Mouse (Mus musculus): Measurements from ENCODE around the gene Desi1. TPM values are rescaled to one million over a fixed set of nuclear protein-coding genes. Genes with fewer than 3 reads are reported as not detected.

The Desi1 gene
- polyA plus RNA-seq, 1 experiment from 2014 or later, result 20.8 TPM

DNA sequence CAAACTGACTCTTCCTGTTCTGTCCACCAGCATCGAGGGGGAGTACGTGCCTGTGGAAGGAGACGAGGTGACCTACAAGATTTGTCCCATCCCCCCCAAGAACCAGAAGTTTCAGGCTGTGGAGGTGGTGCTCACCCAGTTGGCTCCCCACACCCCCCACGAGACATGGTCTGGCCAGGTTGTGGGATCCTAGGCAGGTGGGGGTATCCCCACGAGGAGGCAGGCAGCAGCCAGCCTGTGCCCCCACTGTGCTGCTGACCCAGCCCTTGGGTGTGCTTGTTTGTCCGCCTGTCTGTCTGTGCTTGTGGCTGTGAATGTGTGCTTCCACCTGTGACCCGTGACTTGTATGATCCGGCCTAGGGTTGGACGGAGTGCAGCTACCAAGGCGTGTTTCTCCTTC, 84.6 kb downstream of the Desi1 start:
- 76% methylated on average over 10 of the region's 10 CpGs for WGBS
- Histone ChIP-seq H3K9me3 (ENCODE audit: control insufficient read depth, low read length) (no peaks in the 10 kb centered on the region), H3K4me1 (replicated peaks; ENCODE audit: control insufficient read depth, insufficient read depth) (no peaks in the 10 kb centered on the region), H3K9ac (ENCODE audit: low read length) (no peak overlapping the region), H3K4me3 (ENCODE audit: low read depth, low read length) (no peak overlapping the region), H3K4me2 (replicated peaks; ENCODE audit: low read depth) (no peak overlapping the region), H3K36me3 (ENCODE audit: control insufficient read depth, insufficient read depth, low read length) (0 out of 2 replicates have a peak, but pooled peaks cover under 1% of the 10 kb centered on the region), H3K27me3 (ENCODE audit: control insufficient read depth, insufficient read depth, low read length) (no peaks in the 10 kb centered on the region), H3K27ac (replicated peaks) (no peak overlapping the region)
- ATAC-seq (ENCODE audit: low FRiP score, low TSS enrichment) (no peak), DNase-seq (ENCODE audit: low spot score) (no peak)
- TF ChIP-seq EP300 (optimal IDR thresholded peaks at IDR 0.05) (no peak), CTCF (IDR thresholded peaks at IDR 0.05; ENCODE audit: low read depth) (no peak)

DNA sequence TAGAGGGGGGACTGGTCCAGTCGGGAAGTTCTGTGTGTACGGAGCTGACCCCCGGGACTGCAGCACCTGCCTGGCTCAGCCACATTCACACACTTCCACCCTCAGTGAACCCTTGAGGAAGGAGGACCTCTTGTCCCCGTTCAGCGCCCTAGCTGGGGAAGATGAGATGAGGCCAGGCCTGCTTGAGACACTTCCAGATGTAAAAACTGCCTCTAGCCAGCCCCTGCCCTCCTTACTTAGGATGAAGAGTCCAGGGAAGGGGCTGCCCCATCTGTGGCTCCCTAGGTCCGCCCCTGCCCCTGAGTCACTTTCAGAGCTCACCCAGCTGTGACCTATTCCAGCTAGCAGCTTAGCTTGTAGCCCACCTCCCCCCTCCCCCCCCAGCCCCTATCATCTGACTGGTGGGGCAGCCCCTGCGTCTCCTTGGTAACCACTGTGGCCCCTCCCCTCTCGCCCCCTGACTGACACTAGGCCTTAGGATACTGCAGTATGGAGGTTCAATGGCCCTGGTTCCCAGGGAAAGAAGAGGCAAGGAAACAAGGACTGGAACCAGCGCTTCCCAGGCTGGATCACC, 90.4 kb downstream of the Desi1 start:
- no peaks in the 10 kb centered on the region for H3K27me3 ChIP-seq (ENCODE audit: control insufficient read depth, insufficient read depth, low read length)
- DNase-seq (ENCODE audit: low spot score), result no peak
- H3K9ac ChIP-seq (ENCODE audit: low read length), result no peak overlapping the region
- TF ChIP-seq EP300 (optimal IDR thresholded peaks at IDR 0.05), result no peak
- no peak for TF ChIP-seq CTCF (IDR thresholded peaks at IDR 0.05; ENCODE audit: low read depth)
- H3K27ac ChIP-seq (replicated peaks), result no peak overlapping the region
- ATAC-seq (ENCODE audit: low FRiP score, low TSS enrichment), result no peak
- H3K9me3 ChIP-seq (ENCODE audit: control insufficient read depth, low read length), result no peaks in the 10 kb centered on the region
- 22% methylated on average over 9 of the region's 9 CpGs for WGBS
- H3K4me1 ChIP-seq (replicated peaks; ENCODE audit: control insufficient read depth, insufficient read depth), result no peaks in the 10 kb centered on the region
- H3K4me2 ChIP-seq (replicated peaks; ENCODE audit: low read depth), result no peak overlapping the region
- H3K4me3 ChIP-seq (ENCODE audit: low read depth, low read length), result no peak overlapping the region
- no peaks in the 10 kb centered on the region for H3K36me3 ChIP-seq (ENCODE audit: control insufficient read depth, insufficient read depth, low read length)

Other genes starting within 250 kb of the Desi1 start
- 17.1 and 21.2 TPM in 2 replicates for gene Tef, start 231.4 kb downstream of the Desi1 start, polyA plus RNA-seq (2015; fragmentation: Nextera tagmentation; extraction: Ambion mirVana)
- 18.8 and 20.5 TPM in 2 replicates for gene Tob2, start 175.1 kb downstream of the Desi1 start, polyA plus RNA-seq (2015; fragmentation: Nextera tagmentation; extraction: Ambion mirVana)
- 75.8 and 77.0 TPM in 2 replicates for gene Phf5a, start 162.0 kb downstream of the Desi1 start, polyA plus RNA-seq (2015; fragmentation: Nextera tagmentation; extraction: Ambion mirVana)
- 130 and 141 TPM in 2 replicates for gene Aco2, start 161.6 kb downstream of the Desi1 start, polyA plus RNA-seq (2015; fragmentation: Nextera tagmentation; extraction: Ambion mirVana)
- 65.6 and 66.4 TPM in 2 replicates for gene Polr3h, start 107.6 kb downstream of the Desi1 start, polyA plus RNA-seq (2015; fragmentation: Nextera tagmentation; extraction: Ambion mirVana)
- 9.5 and 9.7 TPM in 2 replicates for gene Csdc2, start 97.1 kb downstream of the Desi1 start, polyA plus RNA-seq (2015; fragmentation: Nextera tagmentation; extraction: Ambion mirVana)
- 32.2 and 35.8 TPM in 2 replicates for gene Pmm1, start 72.9 kb downstream of the Desi1 start, polyA plus RNA-seq (2015; fragmentation: Nextera tagmentation; extraction: Ambion mirVana)
- gene 1700029P11Rik, start 53.3 kb downstream of the Desi1 start, polyA plus RNA-seq (2015; fragmentation: Nextera tagmentation; extraction: Ambion mirVana), result not detected in 2 replicates
- 30.4 and 31.2 TPM in 2 replicates for gene Xrcc6, start 46.0 kb downstream of the Desi1 start, polyA plus RNA-seq (2015; fragmentation: Nextera tagmentation; extraction: Ambion mirVana)
- gene Snu13, start 13.7 kb upstream of the Desi1 start, polyA plus RNA-seq (2015; fragmentation: Nextera tagmentation; extraction: Ambion mirVana), result 130 and 133 TPM in 2 replicates
- gene 4930407I10Rik, start 25.3 kb upstream of the Desi1 start, polyA plus RNA-seq (2015; fragmentation: Nextera tagmentation; extraction: Ambion mirVana), result 0.04 TPM in 1 of 2 replicates, not detected in the other
- 0.02 and 0.04 TPM in 2 replicates for gene Mei1, start 36.1 kb upstream of the Desi1 start, polyA plus RNA-seq (2015; fragmentation: Nextera tagmentation; extraction: Ambion mirVana)
- gene Ccdc134, start 94.1 kb upstream of the Desi1 start, polyA plus RNA-seq (2015; fragmentation: Nextera tagmentation; extraction: Ambion mirVana), result 8.2 and 8.5 TPM in 2 replicates
- gene Srebf2, start 113.3 kb upstream of the Desi1 start, polyA plus RNA-seq (2015; fragmentation: Nextera tagmentation; extraction: Ambion mirVana), result 119 and 127 TPM in 2 replicates
- 0.06 and 0.23 TPM in 2 replicates for gene Shisa8, start 179.0 kb upstream of the Desi1 start, polyA plus RNA-seq (2015; fragmentation: Nextera tagmentation; extraction: Ambion mirVana)
- not detected in 2 replicates for gene Tnfrsf13c, start 190.5 kb upstream of the Desi1 start, polyA plus RNA-seq (2015; fragmentation: Nextera tagmentation; extraction: Ambion mirVana)
- 24.0 and 27.0 TPM in 2 replicates for gene Cenpm, start 210.9 kb upstream of the Desi1 start, polyA plus RNA-seq (2015; fragmentation: Nextera tagmentation; extraction: Ambion mirVana)
- 0.23 and 0.24 TPM in 2 replicates for gene 1500009C09Rik, start 218.5 kb upstream of the Desi1 start, polyA plus RNA-seq (2015; fragmentation: Nextera tagmentation; extraction: Ambion mirVana)
- gene Sept3, start 241.0 kb upstream of the Desi1 start, polyA plus RNA-seq (2015; fragmentation: Nextera tagmentation; extraction: Ambion mirVana), result 2.1 and 2.9 TPM in 2 replicates